8 mouse cellular contexts compared by ENCODE assay signal in the genomic region with DNA sequence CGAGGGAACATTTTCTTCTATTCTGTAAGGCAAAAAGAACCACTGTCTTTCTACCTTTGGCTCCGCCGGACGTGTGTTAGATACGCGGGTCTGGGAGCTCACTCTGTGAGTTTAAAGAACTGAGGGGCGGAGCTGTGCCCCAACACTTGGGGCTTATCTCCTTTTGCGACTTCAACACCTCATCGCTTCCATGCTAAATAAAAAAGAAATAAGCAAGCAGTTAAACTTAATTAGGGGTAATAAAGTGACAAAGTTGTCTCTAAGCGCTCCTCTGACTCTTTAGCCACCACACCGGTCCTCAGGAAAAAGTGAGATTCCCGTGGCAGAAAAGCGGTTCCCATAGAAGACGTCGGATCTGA. TPM values are rescaled to one million over a fixed set of nuclear protein-coding genes. Genes with fewer than 3 reads are reported as not detected.
DNase-seq lines count a peak whose midpoint lies in the region; ATAC-seq and TF ChIP-seq lines count a peak whose summit lies in the region.

No protein-coding gene starts in this region.

- H3K9ac ChIP-seq in limb, embryonic 11.5 days (ENCODE audit: low read length), result peak overlapping the region; percentile 53

- peaks cover 26% of the 10 kb centered on the region for H3K79me2 ChIP-seq in myocyte (ENCODE audit: control insufficient read depth, insufficient read depth)

- intact Hi-C loops in gastrocnemius, postnatal 14 days (cut with DNase I; ENCODE audit: low total_unique reads), result no loop called here

- ATAC-seq in limb, embryonic 11.5 days (ENCODE audit: insufficient number of reproducible peaks, low FRiP score, low TSS enrichment, low read depth), result no peak
- no peak for ATAC-seq in erythroid progenitor cell, adult 5-6 weeks (replicated peaks; ENCODE audit: low FRiP score, poor library complexity, severe bottlenecking)
- no peak for ATAC-seq in granulocyte monocyte progenitor cell, adult 5-6 weeks (replicated peaks; ENCODE audit: poor library complexity, severe bottlenecking)

- peak overlapping the region; percentile 98 for H3K4me2 ChIP-seq in limb, embryonic 11.5 days (ENCODE audit: low read depth, severe bottlenecking)
- H3K4me2 ChIP-seq in myocyte (ENCODE audit: low read depth), result peak overlapping the region; percentile 97

- TF ChIP-seq POLR2A in lung, adult 2 months (IDR thresholded peaks at IDR 0.05; ENCODE audit: borderline replicate concordance, extremely low read depth, low read depth, low read length), result no peak
- no peak for TF ChIP-seq POLR2A in myocyte (IDR thresholded peaks at IDR 0.05; ENCODE audit: insufficient read length, low read depth)

- peak overlapping the region; percentile 88 for H3K27ac ChIP-seq in forebrain, embryonic 10.5 days
- H3K27ac ChIP-seq in limb, embryonic 11.5 days (replicated peaks; ENCODE audit: low read depth, low read length), result no peak overlapping the region

- peak overlapping the region; percentile 85 for H3ac ChIP-seq in myocyte (ENCODE audit: control insufficient read depth, insufficient read length)

- H3K9me3 ChIP-seq in forebrain, embryonic 10.5 days, result no peaks in the 10 kb centered on the region
- no peaks in the 10 kb centered on the region for H3K9me3 ChIP-seq in limb, embryonic 11.5 days (ENCODE audit: control insufficient read depth, low read length)

- no peaks in the 10 kb centered on the region for H3K36me3 ChIP-seq in forebrain, embryonic 10.5 days (replicated peaks)
- H3K36me3 ChIP-seq in limb, embryonic 11.5 days (ENCODE audit: control insufficient read depth, insufficient read depth, low read length), result no peaks in the 10 kb centered on the region
- no peaks in the 10 kb centered on the region for H3K36me3 ChIP-seq in myocyte (ENCODE audit: control insufficient read depth, insufficient read depth)

- peaks cover 71% of the 10 kb centered on the region for H3K27me3 ChIP-seq in forebrain, embryonic 10.5 days (ENCODE audit: poor library complexity, severe bottlenecking)
- H3K27me3 ChIP-seq in limb, embryonic 11.5 days (ENCODE audit: control insufficient read depth, insufficient read depth, low read length), result peaks cover 13% of the 10 kb centered on the region
- no peaks in the 10 kb centered on the region for H3K27me3 ChIP-seq in myocyte (ENCODE audit: control insufficient read depth, insufficient read depth, insufficient read length)

- H3K4me3 ChIP-seq in lung, adult 2 months (replicated peaks; ENCODE audit: extremely low read depth, low read depth, low read length), result peak overlapping the region; percentile 93
- H3K4me3 ChIP-seq in forebrain, embryonic 10.5 days, result peak overlapping the region; percentile 82
- peak overlapping the region; percentile 88 for H3K4me3 ChIP-seq in limb, embryonic 11.5 days (ENCODE audit: low read depth, low read length)
- H3K4me3 ChIP-seq in myocyte, result peak overlapping the region; percentile 84

- H3K4me1 ChIP-seq in lung, adult 2 months (ENCODE audit: control insufficient read depth, insufficient read depth, low read length), result no peaks in the 10 kb centered on the region; the same call in none of the 2 replicates
- H3K4me1 ChIP-seq in forebrain, embryonic 10.5 days, result peaks cover 38% of the 10 kb centered on the region
- H3K4me1 ChIP-seq in limb, embryonic 11.5 days (ENCODE audit: control insufficient read depth, insufficient read depth, low read length), result peaks cover 14% of the 10 kb centered on the region

- no peak for DNase-seq in lung, adult 2 months
- DNase-seq in lung, postnatal 4 days, result no peak
- no peak for DNase-seq in forebrain, embryonic 10.5 days (ENCODE audit: extremely low spot score, low spot score)
- no peak for DNase-seq in limb, embryonic 11.5 days (ENCODE audit: low spot score)
- DNase-seq in gastrocnemius, postnatal 14 days, result no peak

- TF ChIP-seq CTCF in lung, adult 2 months (IDR thresholded peaks at IDR 0.05; ENCODE audit: insufficient read depth, low read length), result no peak

- 1% methylated on average over 15 of the region's 15 CpGs for WGBS in lung, adult 2 months
- WGBS in forebrain, embryonic 10.5 days, result 1% methylated on average over 15 of the region's 15 CpGs
- under 1% methylated on average over 15 of the region's 15 CpGs for WGBS in limb, embryonic 11.5 days

TF ChIP-seq in myocyte, 11 proteins besides CTCF, POLR2A, EP300 and RAD21:
- TF ChIP-seq MYOG (IDR thresholded peaks at IDR 0.05; ENCODE audit: control insufficient read depth in 1 of 3, insufficient read depth in 1 of 3, insufficient read length in 2 of 3, low read depth in 2 of 3) (no peak), USF1 (IDR thresholded peaks at IDR 0.05; ENCODE audit: low read depth) (no peak), MAX (IDR thresholded peaks at IDR 0.05; ENCODE audit: low read depth) (no peak), TCF12 (IDR thresholded peaks at IDR 0.05; ENCODE audit: insufficient read depth, poor library complexity, severe bottlenecking) (no peak), E2F4 (IDR thresholded peaks at IDR 0.05; ENCODE audit: insufficient read depth) (no peak), POLR2AphosphoS2 (IDR thresholded peaks at IDR 0.05; ENCODE audit: insufficient read length, low read depth) (no peak), CEBPB (IDR thresholded peaks at IDR 0.05; ENCODE audit: insufficient read depth, poor library complexity, severe bottlenecking) (no peak), REST (IDR thresholded peaks at IDR 0.05; ENCODE audit: insufficient read depth, insufficient read length) (no peak), MYOD1 (IDR thresholded peaks at IDR 0.05; ENCODE audit: control insufficient read depth in 1 of 3, insufficient read length in 2 of 3, low read depth in 2 of 3) (no peak), TCF3 (IDR thresholded peaks at IDR 0.05; ENCODE audit: insufficient read length, low read depth) (no peak), SRF (IDR thresholded peaks at IDR 0.05; ENCODE audit: control insufficient read depth, insufficient read length, low read depth) (no peak)

RNA-seq across cellular contexts. Expression of a gene that starts 0.9 kb away (rescaled TPM):
- 16.9 and 22.5 TPM in 2 replicates for polyA plus RNA-seq in lung, adult 2 months (2012; rRNA removed)
- 2.3 TPM in 2 replicates for polyA plus RNA-seq in forebrain, embryonic 10.5 days (2016; fragmentation: Nextera tagmentation; extraction: Ambion mirVana)
- polyA plus RNA-seq in limb, embryonic 11.5 days (2014; fragmentation: Nextera tagmentation; extraction: Ambion mirVana), result 5.9 and 6.3 TPM in 2 replicates
- 7.2 TPM for polyA plus RNA-seq in myocyte (2012; fragmentation: generic; extraction: Trizol)
- 10.5 and 11.3 TPM in 2 replicates for total RNA-seq in erythroid progenitor cell, adult 5-6 weeks (2015; ENCODE audit: low replicate concordance)
- total RNA-seq in erythroid progenitor cell, adult 5-6 weeks (2017; ENCODE audit: low replicate concordance), result 0.90 and 0.91 TPM in 2 replicates
- total RNA-seq in gastrocnemius, postnatal 14 days (2021), result 10 to 100 TPM; 10.1 to 32.8 TPM
- 1.8 and 2.6 TPM in 2 replicates for total RNA-seq in granulocyte monocyte progenitor cell, adult 5-6 weeks (2014; fragmentation: Nextera tagmentation)
- 0.39 and 0.46 TPM in 2 replicates for total RNA-seq in granulocyte monocyte progenitor cell, adult 5-6 weeks (2017)
